Mouse (Mus musculus) bone marrow macrophage, adult 2 months (primary cell): ENCODE measurements around the gene Hsf5.

Experiments used
- CTCF ChIP-seq: IDR thresholded peaks from 2 replicates; pipeline ENCODE4 v1.5.1; 2012; ENCODE audit warnings: low read depth, mild to moderate bottlenecking, low read length, moderate library complexity
- POLR2A ChIP-seq: IDR thresholded peaks from 2 replicates; pipeline ENCODE4 v1.6.1; 2012; ENCODE audit warnings: mild to moderate bottlenecking, low read depth, low read length, borderline replicate concordance

- TF ChIP-seq CTCF = no peak
- no peak for TF ChIP-seq POLR2A
Measured at GRCm38 (mm10) chr11:87682096-87682495, 65.1 kb downstream of the Hsf5 start.
